Mouse (Mus musculus) bone marrow, adult 2 months (tissue): ENCODE measurements around the gene Cdc26.

Experiments used
- CTCF ChIP-seq: fragments of 200-500 bp; IDR thresholded peaks from 2 replicates; pipeline ENCODE4 v1.5.1; 2011; ENCODE audit warnings: low read length, control low read depth; ENCODE audit not compliant: control insufficient read depth, insufficient read depth
- POLR2A ChIP-seq: fragments of 200-500 bp; IDR thresholded peaks from 2 replicates; pipeline ENCODE4 v1.6.1; 2011; ENCODE audit warnings: low read depth, mild to moderate bottlenecking, control low read depth, low read length, borderline replicate concordance; ENCODE audit not compliant: control insufficient read depth

DNA sequence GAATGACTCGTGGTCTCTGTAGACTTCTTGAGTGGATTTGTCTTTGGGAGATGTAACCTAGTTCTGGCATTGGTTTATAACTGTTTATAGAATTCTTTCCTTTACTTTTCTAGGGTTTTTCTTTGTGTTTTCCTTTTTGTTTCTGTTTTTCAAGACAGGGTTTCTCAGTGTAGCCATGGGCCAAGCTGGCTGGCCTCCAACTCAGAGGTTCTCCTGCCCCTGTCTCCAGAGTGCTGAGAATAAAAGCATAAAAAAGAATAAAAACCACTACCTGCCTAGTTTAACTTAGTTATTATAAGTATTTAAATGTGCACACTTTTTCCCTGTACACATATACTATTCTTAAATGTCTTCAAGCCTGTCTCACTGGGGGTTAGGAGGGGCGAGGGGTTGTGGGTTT, 1.9 kb upstream of the Cdc26 start:
- no peak for TF ChIP-seq CTCF
- TF ChIP-seq POLR2A: no peak
